Mouse (Mus musculus): ENCODE data around the gene Lexm. TPM values are rescaled to one million over a fixed set of nuclear protein-coding genes. Genes with fewer than 3 reads are reported as not detected.

Gene Lexm
- polyA plus RNA-seq, 1 experiment = not detected

GRCm38 (mm10) chr4:106560846-106561781 is 55.9 kb downstream of the Lexm start, which contains the start of gene Dhcr24:
TSS of gene Dhcr24 (plus strand) at chr4:106561038.
- Histone ChIP-seq H3K27me3 (ENCODE audit: control insufficient read depth) (no peaks in the 10 kb centered on the region), H3K9me3 (ENCODE audit: control insufficient read depth, low read length) (no peaks in the 10 kb centered on the region), H3K4me3 (replicated peaks) (peak within 1 kb of the TSS; percentile 85), H3K36me3 (ENCODE audit: control insufficient read depth) (peaks cover 34% of the 10 kb centered on the region), H3K4me1 (ENCODE audit: control insufficient read depth) (peaks cover 45% of the 10 kb centered on the region)
- TF ChIP-seq TAL1 (IDR thresholded peaks at IDR 0.05; ENCODE audit: low read length) = no peak
- no peak for TF ChIP-seq GATA1 (IDR thresholded peaks at IDR 0.05; ENCODE audit: low read length)

DNA sequence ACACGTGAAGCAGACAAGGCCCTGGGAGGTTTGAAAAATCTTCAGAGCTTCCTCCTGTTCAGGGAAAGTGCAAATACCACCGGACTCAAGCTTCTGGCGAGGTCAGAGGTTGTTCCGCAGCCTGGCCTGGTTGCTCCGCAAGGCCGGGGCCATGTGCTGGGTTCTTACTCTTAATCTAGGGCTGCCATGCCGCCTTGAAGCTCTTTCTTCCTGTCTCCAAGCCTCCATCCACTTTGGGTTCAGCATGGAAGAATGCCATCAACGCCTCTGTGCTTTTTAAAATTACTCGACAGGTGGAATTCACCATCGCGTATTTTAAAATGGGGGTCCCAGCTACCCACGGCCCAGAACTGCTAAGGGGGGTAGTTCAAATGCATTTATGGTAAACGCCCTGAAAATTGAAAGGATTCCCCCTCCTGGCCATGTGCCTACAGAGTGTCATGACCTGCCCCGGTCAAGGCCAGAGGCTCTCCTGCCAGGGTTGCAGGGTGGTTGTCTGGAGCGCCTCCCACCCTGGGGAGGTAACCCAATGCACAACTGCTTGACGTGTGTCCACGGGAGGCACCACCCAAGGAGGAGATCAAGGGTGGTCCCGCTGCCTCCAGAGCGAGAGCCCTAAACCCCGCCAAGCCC is 56.7 kb downstream of the Lexm start:
- H3K4me1 ChIP-seq (ENCODE audit: control insufficient read depth) = peaks cover 45% of the 10 kb centered on the region
- H3K27me3 ChIP-seq (ENCODE audit: control insufficient read depth) = no peaks in the 10 kb centered on the region
- no peaks in the 10 kb centered on the region for H3K9me3 ChIP-seq (ENCODE audit: control insufficient read depth, low read length)
- TF ChIP-seq TAL1 (IDR thresholded peaks at IDR 0.05; ENCODE audit: low read length) (no peak), GATA1 (IDR thresholded peaks at IDR 0.05; ENCODE audit: low read length) (no peak)
- H3K4me3 ChIP-seq (replicated peaks) = peak overlapping the region; percentile 85
- H3K36me3 ChIP-seq (ENCODE audit: control insufficient read depth) = peaks cover 26% of the 10 kb centered on the region

DNA sequence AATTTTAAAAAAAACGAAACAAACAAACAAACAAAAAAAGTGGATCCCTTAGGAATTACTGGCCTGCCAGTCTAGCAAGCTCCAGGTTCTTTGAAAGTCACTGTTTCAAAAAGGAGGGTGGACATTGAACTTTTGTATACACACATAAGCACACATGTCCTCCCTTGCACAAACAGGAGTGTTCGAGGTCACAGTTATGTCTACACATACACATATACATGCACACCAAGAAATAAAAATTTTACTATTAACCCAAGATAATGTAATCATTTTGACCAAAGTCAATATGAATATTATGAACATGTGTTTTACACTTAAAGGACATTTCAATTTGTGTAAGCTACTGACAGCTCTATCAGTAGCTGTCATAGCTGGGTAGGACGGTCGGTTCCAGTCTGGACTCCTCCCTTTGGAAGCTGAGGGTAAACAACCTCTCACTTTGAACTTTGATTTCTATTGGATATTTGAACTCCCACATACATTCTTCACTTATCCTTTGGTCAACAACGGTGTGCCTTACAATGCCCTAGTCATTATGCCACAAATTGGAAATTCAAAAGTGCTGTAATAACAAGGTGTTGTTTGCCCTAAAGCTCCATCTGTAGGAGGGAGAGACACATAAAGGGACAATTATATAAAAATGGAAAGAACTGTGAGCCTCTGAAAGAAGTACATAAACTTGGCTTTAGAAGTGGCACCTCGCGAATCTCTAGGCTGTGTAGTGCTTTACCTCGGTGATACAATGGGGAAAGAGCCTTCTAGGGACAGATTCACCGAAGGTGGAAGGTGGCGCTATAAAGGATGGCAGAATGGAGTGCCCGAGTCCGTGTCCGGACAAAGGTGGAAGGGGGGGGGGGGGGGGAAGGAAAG is 57.5 kb downstream of the Lexm start:
- Histone ChIP-seq H3K4me1 (ENCODE audit: control insufficient read depth) (peaks cover 45% of the 10 kb centered on the region), H3K4me3 (replicated peaks) (peak overlapping the region; percentile 85), H3K36me3 (ENCODE audit: control insufficient read depth) (peaks cover 19% of the 10 kb centered on the region), H3K9me3 (ENCODE audit: control insufficient read depth, low read length) (no peaks in the 10 kb centered on the region), H3K27me3 (ENCODE audit: control insufficient read depth) (no peaks in the 10 kb centered on the region)
- no peak for TF ChIP-seq TAL1 (IDR thresholded peaks at IDR 0.05; ENCODE audit: low read length)
- no peak for TF ChIP-seq GATA1 (IDR thresholded peaks at IDR 0.05; ENCODE audit: low read length)

- H3K4me3 ChIP-seq (replicated peaks) = no peak overlapping the region
- H3K27me3 ChIP-seq (ENCODE audit: control insufficient read depth) = no peaks in the 10 kb centered on the region
- TF ChIP-seq TAL1 (IDR thresholded peaks at IDR 0.05; ENCODE audit: low read length) (no peak), GATA1 (IDR thresholded peaks at IDR 0.05; ENCODE audit: low read length) (no peak)
- no peaks in the 10 kb centered on the region for H3K9me3 ChIP-seq (ENCODE audit: control insufficient read depth, low read length)
- peaks cover 35% of the 10 kb centered on the region for H3K4me1 ChIP-seq (ENCODE audit: control insufficient read depth)
- peaks cover 3% of the 10 kb centered on the region for H3K36me3 ChIP-seq (ENCODE audit: control insufficient read depth)
Observed at GRCm38 (mm10) chr4:106557978-106558377, 59.1 kb downstream of the Lexm start.

GRCm38 (mm10) chr4:106557262-106557661 is 59.8 kb downstream of the Lexm start:
- no peaks in the 10 kb centered on the region for H3K9me3 ChIP-seq (ENCODE audit: control insufficient read depth, low read length)
- peaks cover under 1% of the 10 kb centered on the region; the same call in 1 of the 2 replicates for H3K36me3 ChIP-seq (ENCODE audit: control insufficient read depth)
- H3K4me3 ChIP-seq (replicated peaks) = no peak overlapping the region
- TF ChIP-seq TAL1 (IDR thresholded peaks at IDR 0.05; ENCODE audit: low read length) = no peak
- no peak for TF ChIP-seq GATA1 (IDR thresholded peaks at IDR 0.05; ENCODE audit: low read length)
- H3K27me3 ChIP-seq (ENCODE audit: control insufficient read depth) = no peaks in the 10 kb centered on the region
- H3K4me1 ChIP-seq (ENCODE audit: control insufficient read depth) = peaks cover 27% of the 10 kb centered on the region

DNA sequence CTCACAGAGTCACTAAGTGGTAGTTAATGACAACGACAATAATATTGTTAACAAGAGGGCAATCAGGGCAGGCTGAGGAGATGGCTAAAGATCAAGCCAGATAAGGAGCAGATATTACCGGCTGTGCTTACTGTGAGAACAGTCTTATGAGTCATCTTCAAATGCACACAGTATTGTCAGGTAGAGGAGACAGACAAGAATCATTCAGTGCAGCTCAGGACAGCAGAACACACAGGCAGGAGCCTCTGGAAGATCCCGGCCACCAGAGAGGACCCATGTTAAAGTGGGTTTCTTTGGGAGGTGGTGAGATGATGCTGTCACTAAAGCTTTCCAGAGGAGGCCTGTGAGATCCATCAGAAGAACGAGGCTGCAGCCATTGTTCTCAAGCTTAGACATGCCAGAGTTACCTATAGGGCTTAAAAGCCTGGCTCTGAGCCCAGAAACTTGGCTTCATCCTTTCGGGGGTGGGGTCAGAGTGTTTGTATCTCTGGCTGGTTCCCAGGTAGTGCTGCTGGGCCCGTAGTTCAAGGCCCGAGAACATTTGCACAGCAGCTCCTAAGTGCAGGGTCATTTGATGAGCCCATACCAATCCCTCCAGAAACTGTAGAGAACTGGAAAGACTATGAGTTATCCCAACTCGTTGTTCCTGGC is 66.4 kb downstream of the Lexm start:
- Histone ChIP-seq H3K27me3 (ENCODE audit: control insufficient read depth) (no peaks in the 10 kb centered on the region), H3K9me3 (ENCODE audit: control insufficient read depth, low read length) (no peaks in the 10 kb centered on the region), H3K36me3 (ENCODE audit: control insufficient read depth) (no peaks in the 10 kb centered on the region), H3K4me3 (replicated peaks) (no peak overlapping the region), H3K4me1 (ENCODE audit: control insufficient read depth) (no peaks in the 10 kb centered on the region)
- TF ChIP-seq GATA1 (IDR thresholded peaks at IDR 0.05; ENCODE audit: low read length) = no peak
- TF ChIP-seq TAL1 (IDR thresholded peaks at IDR 0.05; ENCODE audit: low read length) = no peak

DNA sequence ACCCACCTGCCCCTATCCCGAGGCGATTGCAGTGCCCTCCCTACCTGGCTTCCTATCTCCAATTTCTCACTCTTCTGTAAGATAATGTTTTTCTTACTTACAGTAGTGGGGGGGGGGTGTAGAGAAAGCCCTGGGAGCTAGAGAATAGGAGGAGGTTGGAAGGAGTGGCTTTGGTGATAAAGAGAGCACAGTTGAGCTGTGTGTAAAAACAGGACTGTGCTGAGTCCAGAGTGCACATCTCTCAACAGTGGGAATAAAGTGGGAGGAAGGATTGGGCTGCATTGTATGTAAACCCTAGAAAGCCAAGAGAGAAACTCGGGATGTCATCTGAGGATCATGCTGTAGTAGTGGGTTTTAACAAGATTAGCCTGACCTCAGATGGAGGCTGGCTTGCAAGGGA is 68.9 kb downstream of the Lexm start:
- TF ChIP-seq GATA1 (IDR thresholded peaks at IDR 0.05; ENCODE audit: low read length) = no peak
- TF ChIP-seq TAL1 (IDR thresholded peaks at IDR 0.05; ENCODE audit: low read length) = no peak
- Histone ChIP-seq H3K27me3 (ENCODE audit: control insufficient read depth) (no peaks in the 10 kb centered on the region), H3K9me3 (ENCODE audit: control insufficient read depth, low read length) (no peaks in the 10 kb centered on the region), H3K4me1 (ENCODE audit: control insufficient read depth) (no peaks in the 10 kb centered on the region), H3K36me3 (ENCODE audit: control insufficient read depth) (no peaks in the 10 kb centered on the region), H3K4me3 (replicated peaks) (no peak overlapping the region)

GRCm38 (mm10) chr4:106546896-106547295 is 70.1 kb downstream of the Lexm start:
- no peaks in the 10 kb centered on the region for H3K27me3 ChIP-seq (ENCODE audit: control insufficient read depth)

More at GRCm38 (mm10) chr4:106546896-106547295, 70.1 kb downstream of the Lexm start:
- TF ChIP-seq GATA1 (IDR thresholded peaks at IDR 0.05; ENCODE audit: low read length) (no peak), TAL1 (IDR thresholded peaks at IDR 0.05; ENCODE audit: low read length) (no peak)
- no peaks in the 10 kb centered on the region for H3K9me3 ChIP-seq (ENCODE audit: control insufficient read depth, low read length)
- H3K4me1 ChIP-seq (ENCODE audit: control insufficient read depth) = no peaks in the 10 kb centered on the region
- H3K36me3 ChIP-seq (ENCODE audit: control insufficient read depth) = no peaks in the 10 kb centered on the region
- H3K4me3 ChIP-seq (replicated peaks) = no peak overlapping the region

All from erythroblast, embryonic 14.5 days (primary cell).